Mouse (Mus musculus) C2C12 (cell line): ENCODE results near the gene Mgam.

Experiments used
- CTCF ChIP-seq: IDR thresholded peaks from one replicate; pipeline ENCODE4 v1.5.1; 2011; ENCODE audit not compliant: control insufficient read depth, insufficient read depth, insufficient read length
- MAX ChIP-seq: IDR thresholded peaks from one replicate; pipeline ENCODE4 v1.6.1; 2011; ENCODE audit warnings: mild to moderate bottlenecking, control low read depth

GRCm38 (mm10) chr6:40689180-40689579 is 60.5 kb downstream of the Mgam start:
- no peak for TF ChIP-seq MAX
- TF ChIP-seq CTCF, result no peak
